Mouse (Mus musculus) ES-Bruce4 (cell line): Measurements from ENCODE around the gene Eps15l1.

ENCODE experiments used
- EP300 ChIP-seq: IDR thresholded peaks from 2 replicates; pipeline ENCODE4 v1.6.1; 2011; ENCODE audit warnings: low read depth, low read length; ENCODE audit not compliant: insufficient read depth
- POLR2A ChIP-seq: IDR thresholded peaks from one replicate; pipeline ENCODE4 v1.8.1; 2011; ENCODE audit warnings: low read length; ENCODE audit not compliant: insufficient read depth

DNA sequence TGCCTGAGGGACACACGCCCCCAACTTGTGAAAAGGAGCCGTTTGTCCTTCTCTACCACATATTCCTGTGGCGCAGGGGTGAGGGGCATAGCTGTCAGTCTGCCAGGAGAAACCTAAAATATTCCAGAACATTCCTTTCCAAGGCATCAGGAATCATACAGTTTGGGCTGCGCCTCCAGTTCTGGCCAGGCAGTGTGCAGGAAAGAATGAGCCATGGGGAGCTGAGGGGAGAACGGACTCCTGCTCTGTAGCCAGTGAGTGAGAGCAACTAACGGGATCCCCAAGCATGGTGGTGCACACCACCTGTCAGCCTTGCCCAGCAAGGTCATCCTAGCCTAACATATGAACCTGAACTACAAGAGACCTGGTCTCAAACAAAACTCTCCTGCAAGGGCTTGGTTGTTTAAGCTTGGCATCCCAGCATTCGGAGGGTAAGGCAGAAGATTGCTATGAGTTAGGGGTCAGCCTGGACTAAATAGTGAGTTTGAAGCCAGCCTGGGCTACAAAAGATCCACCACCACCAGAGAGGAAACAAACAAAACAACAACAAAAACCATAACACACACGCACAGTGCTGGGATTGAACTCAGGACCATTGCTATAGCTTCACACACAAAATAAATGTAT, 118.2 kb downstream of the Eps15l1 start:
- no peak for TF ChIP-seq POLR2A
- TF ChIP-seq EP300: no peak
